Mouse (Mus musculus): ENCODE measurements around the gene Ccdc173. TPM values are rescaled to one million over a fixed set of nuclear protein-coding genes. Genes with fewer than 3 reads are reported as not detected.

Ccdc173 gene
- 2.0 TPM for polyA plus RNA-seq (2014; fragmentation: Illumina TruSeq; extraction: RNeasy Lipid Tissue Mini Kit (QIAGEN cat#74804); ENCODE audit: low read depth, low replicate concordance)

GRCm38 (mm10) chr2:69789429-69790069, at the start of gene Ccdc173, which contains the start of gene Phospho2:
Ccdc173 (minus strand) TSS chr2:69789575.
Phospho2 (plus strand) TSS chr2:69789623.

GRCm38 (mm10) chr2:69821711-69822110, 32.3 kb upstream of the Ccdc173 start, which contains the start of gene Klhl23:
Klhl23 (plus strand) TSS chr2:69821944.

GRCm38 (mm10) chr2:69722273-69722649, 67.1 kb downstream of the Ccdc173 start, which contains the start of gene Ppig:
Ppig (plus strand) TSS chr2:69722545.

GRCm38 (mm10) chr2:69712981-69713625, 76.3 kb downstream of the Ccdc173 start, which contains the start of gene Fastkd1:
Fastkd1 (minus strand) TSS chr2:69713516.

Other genes with a start within 250 kb of the Ccdc173 start
- 0.55 TPM for gene Lrp2, start 203.5 kb downstream of the Ccdc173 start, polyA plus RNA-seq (2014; fragmentation: Illumina TruSeq; extraction: RNeasy Lipid Tissue Mini Kit (QIAGEN cat#74804); ENCODE audit: low read depth, low replicate concordance)
- 7.4 TPM for gene Bbs5, start 142.4 kb downstream of the Ccdc173 start, polyA plus RNA-seq (2014; fragmentation: Illumina TruSeq; extraction: RNeasy Lipid Tissue Mini Kit (QIAGEN cat#74804); ENCODE audit: low read depth, low replicate concordance)
- gene Klhl41, start 119.5 kb downstream of the Ccdc173 start, polyA plus RNA-seq (2014; fragmentation: Illumina TruSeq; extraction: RNeasy Lipid Tissue Mini Kit (QIAGEN cat#74804); ENCODE audit: low read depth, low replicate concordance), result 56.5 TPM
- gene Fastkd1, start 76.1 kb downstream of the Ccdc173 start, polyA plus RNA-seq (2014; fragmentation: Illumina TruSeq; extraction: RNeasy Lipid Tissue Mini Kit (QIAGEN cat#74804); ENCODE audit: low read depth, low replicate concordance), result 27.3 TPM
- 22.4 TPM for gene Ppig, start 67.0 kb downstream of the Ccdc173 start, polyA plus RNA-seq (2014; fragmentation: Illumina TruSeq; extraction: RNeasy Lipid Tissue Mini Kit (QIAGEN cat#74804); ENCODE audit: low read depth, low replicate concordance)
- 30.7 TPM for gene Phospho2, start within 50 bp of the Ccdc173 start, polyA plus RNA-seq (2014; fragmentation: Illumina TruSeq; extraction: RNeasy Lipid Tissue Mini Kit (QIAGEN cat#74804); ENCODE audit: low read depth, low replicate concordance)
- 31.7 TPM for gene Klhl23, start 32.4 kb upstream of the Ccdc173 start, polyA plus RNA-seq (2014; fragmentation: Illumina TruSeq; extraction: RNeasy Lipid Tissue Mini Kit (QIAGEN cat#74804); ENCODE audit: low read depth, low replicate concordance)
- 81.9 TPM for gene Ssb, start 72.0 kb upstream of the Ccdc173 start, polyA plus RNA-seq (2014; fragmentation: Illumina TruSeq; extraction: RNeasy Lipid Tissue Mini Kit (QIAGEN cat#74804); ENCODE audit: low read depth, low replicate concordance)
- 30.6 TPM for gene Mettl5, start 96.0 kb upstream of the Ccdc173 start, polyA plus RNA-seq (2014; fragmentation: Illumina TruSeq; extraction: RNeasy Lipid Tissue Mini Kit (QIAGEN cat#74804); ENCODE audit: low read depth, low replicate concordance)
- gene Ubr3, start 107.7 kb upstream of the Ccdc173 start, polyA plus RNA-seq (2014; fragmentation: Illumina TruSeq; extraction: RNeasy Lipid Tissue Mini Kit (QIAGEN cat#74804); ENCODE audit: low read depth, low replicate concordance), result 75.7 TPM
- gene Myo3b, start 249.6 kb upstream of the Ccdc173 start, polyA plus RNA-seq (2014; fragmentation: Illumina TruSeq; extraction: RNeasy Lipid Tissue Mini Kit (QIAGEN cat#74804); ENCODE audit: low read depth, low replicate concordance), result not detected